Mouse (Mus musculus) activated CD4-positive, CD25-positive, alpha-beta regulatory T cell, adult 4 months (primary cell): ENCODE results near the gene Fam160b1. TPM values are rescaled to one million over a fixed set of nuclear protein-coding genes. Genes with fewer than 3 reads are reported as not detected.

Source experiments
- ATAC-seq: one replicate; pipeline ENCODE4 v1.8.0; 2017
- polyA plus RNA-seq, 2 experiments: library from polyadenylated mRNA; unstranded; fragments of 100-300 nt; shearing (Covaris generic); gene quantifications; one replicate each; pipeline ENCODE4 v1.2.1; 2017

The Fam160b1 gene
- polyA plus RNA-seq, 2 experiments from 2014 or later = 8.3 to 9.0 TPM

DNA sequence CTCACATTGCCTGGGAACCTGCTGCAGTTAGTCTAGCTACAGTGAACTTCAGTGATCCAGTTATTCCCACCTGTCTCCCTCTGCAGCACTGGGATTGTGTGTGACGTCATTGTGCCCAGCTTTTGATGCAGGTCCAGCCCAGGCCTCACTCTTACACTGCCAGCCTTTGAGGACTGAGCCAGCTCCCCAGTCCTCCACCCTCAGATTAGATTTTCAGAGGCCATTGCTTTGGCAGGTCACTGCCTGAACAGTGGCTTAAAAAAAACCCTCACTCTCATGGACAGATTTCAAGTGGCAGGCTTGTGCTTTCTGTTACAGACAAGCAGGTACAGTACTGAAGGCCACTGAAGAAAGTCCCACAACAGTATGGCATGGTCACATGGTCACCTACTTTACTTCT, 15.8 kb upstream of the Fam160b1 start:
- ATAC-seq = no peak

DNA sequence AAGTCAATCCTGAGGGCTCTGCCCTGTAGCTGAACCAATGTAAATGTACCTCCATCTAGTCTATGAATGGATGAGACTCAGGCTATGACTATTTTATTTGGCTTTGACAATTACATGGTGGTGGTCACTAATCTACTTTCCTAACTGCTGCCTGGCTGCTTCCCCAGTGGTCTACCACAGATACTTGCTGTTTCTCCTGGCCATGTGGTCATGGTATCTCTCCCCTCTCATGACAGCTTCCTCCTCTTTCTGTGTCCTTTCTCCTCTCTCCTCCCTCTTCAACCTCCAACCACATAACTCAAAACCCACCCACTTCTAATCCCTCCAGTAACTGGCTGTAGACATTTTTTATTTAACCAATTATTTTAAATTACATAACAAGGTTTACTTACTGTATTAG, 11.4 kb upstream of the Fam160b1 start:
- ATAC-seq = no peak

DNA sequence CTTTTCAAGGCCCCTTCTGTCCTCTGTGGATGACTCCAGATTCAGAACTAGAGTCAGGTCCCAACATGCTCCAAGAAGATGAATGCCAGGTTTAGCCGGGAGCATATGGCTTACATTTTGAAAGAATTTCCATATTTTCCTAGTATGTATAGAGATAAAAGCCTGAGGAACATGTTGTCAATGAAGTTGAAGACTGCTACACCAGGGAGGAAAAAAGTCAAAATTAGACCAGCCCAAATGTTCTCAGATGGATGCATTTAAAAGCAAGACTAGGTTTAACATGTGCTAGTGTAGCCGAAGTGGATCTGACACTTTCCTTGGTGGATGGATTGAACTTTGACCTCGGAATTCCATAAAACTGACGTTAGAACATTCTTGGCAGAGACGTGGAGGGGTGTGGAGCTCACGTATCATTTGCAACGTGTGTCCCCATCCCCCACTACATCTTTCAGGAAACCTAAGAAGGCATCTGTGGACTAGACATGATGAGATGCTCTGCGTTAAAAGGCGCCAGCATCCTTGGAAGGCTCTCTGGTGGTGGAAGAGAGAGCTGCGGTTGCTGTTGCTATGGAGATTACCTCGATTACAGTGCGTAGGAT, 8.0 kb upstream of the Fam160b1 start:
- no peak for ATAC-seq

DNA sequence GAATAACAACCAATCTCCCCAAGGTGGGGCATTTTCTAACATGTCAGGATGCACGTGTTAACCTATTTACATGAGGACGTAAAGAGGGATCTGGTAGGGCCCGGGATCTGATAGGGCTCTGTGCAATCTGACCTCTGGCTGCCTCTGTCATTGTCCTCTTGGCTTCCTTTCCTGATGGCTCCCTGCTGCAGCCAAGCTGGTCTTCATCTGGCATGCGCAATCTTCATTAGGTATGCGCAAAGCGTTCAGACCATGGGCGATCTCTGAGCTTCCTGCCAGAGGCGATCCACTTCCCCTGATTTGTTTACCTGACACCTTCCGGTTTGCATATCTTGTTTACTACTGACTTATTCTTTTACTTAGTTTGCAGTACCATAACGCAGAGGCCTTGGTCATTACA, 7.3 kb upstream of the Fam160b1 start:
- no peak for ATAC-seq

DNA sequence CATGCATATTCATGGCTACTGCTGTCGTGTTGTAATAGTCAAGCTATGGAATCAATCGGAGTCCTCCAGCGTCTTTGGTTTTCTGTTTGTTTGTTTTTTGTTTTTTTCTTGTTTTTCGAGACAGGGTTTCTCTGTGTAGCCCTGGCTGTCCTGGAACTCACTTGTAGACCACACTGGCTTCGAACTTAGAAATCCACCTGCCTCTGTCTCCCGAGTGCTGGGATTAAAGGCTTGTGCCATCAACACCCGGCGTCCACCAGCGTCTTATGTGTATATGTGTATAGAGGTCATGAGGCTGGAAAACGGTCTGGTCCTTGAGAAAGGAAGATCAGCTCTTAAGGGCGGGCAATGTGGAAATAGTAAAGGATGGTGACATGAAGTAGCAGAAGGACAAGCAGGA, 6.4 kb upstream of the Fam160b1 start:
- no peak for ATAC-seq

DNA sequence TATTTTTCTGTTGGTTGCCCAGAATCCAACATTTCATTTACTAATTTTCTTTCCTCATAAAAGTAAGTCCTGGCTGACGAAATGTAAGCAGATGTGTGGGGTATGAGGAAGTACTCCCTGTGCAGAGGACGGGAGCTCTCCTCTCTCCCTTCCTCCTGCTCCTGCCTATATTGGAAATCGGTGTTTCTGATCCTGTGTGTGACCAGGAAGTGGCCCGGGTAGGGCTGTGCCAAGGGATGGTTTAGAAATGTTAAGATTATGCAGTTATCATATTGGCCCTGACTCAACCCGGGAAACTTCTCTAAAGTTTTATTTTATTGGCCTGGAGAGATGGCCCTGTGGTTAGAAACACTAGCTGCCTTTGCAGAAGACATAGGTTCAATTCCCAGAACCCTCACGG, 5.8 kb upstream of the Fam160b1 start:
- ATAC-seq = no peak

DNA sequence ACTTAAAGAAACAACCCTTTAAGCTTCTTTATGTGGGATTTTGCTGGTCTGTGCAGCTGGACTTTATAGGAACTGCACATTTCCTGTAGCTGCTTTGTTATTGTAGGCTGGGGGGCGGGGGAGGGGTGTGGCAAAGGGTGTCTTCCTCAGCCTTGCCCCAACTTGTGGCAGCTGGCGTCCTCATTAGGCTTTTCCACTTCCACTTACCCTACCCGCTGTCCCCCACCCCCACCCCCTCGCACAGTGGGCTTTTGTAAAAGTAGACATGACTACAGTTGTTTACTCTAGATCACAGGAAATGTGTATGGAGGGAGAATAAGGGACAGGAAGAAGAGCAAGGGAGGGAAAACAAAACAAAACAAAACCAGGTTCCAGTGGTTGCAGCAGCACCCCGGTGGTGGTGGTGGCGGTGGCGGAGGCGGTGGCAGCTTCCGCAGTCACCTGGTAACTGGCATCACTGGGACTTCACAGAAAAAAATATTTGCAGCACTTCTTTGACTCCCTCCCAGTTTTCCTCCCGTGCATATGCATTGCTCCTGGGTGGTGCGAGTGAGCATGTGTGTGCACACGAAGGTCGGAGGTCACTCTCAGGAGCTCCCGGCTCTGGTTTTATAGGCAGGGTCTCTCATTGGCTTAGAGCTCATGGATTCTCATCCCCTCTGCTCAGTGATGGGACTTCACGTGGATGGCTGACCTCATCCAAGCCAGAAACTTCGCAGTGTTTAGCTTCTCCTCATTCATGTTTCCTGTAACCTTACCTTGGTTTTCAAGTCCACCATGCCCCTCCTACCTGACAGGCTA, 4.8 kb upstream of the Fam160b1 start:
- peak; percentile 58 for ATAC-seq

DNA sequence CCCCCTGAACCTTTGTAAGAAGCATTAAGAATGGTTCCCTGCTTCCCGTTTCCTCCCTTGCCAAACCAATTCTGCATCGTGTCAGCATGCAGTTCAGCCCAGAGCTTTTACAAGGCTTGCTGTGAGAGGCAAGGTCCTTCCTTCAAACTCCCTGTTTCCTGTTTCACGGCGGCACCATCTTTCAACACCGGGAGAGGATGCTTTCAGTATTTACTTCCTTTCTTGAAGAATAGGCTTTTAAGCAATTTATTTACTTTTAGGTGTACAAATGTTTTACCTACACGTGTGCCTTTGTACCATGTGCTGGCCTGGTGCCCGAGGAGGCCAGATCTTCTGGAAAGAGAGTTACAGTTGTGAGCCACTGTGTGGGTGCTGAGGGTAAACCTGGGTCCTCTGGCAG, 4.2 kb upstream of the Fam160b1 start:
- no peak for ATAC-seq

DNA sequence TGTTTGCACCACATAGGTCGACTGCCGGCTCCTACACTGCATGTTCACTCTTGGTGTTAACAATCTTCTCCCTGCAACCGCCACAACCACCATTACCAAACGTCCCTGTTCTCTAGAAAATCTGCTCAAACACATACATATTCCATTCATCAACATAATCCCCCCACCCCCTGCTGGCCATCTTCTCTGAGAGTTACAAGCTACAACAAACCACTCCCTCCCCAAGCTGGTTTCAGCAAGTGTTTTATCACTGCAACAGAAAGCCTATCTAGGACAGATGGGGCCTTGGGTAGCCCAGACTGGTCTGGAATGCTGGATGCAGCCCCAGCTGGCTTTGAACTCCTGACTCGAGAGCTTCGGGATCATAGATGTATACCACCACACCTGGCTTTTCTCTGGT, 3.2 kb upstream of the Fam160b1 start:
- ATAC-seq = no peak

DNA sequence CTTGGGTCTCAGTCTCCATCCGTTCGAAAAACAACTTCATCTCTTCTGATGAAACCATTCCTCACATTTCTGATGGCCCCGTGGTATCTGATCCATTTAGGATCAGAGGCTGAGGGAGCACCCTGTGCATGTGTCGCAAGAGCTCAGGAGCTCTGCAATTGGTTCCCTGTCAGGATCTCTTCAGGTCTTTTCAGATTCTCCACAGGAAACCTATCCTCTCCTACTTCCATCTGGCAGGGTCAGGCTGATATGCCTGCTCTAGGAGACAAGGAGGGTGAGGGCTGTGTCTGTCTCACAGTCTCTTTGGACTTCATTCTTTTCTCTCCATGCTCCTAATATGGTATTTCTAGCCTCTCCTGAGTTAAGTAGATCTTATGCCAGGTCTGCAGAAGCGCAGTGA, 2.7 kb upstream of the Fam160b1 start:
- no peak for ATAC-seq

DNA sequence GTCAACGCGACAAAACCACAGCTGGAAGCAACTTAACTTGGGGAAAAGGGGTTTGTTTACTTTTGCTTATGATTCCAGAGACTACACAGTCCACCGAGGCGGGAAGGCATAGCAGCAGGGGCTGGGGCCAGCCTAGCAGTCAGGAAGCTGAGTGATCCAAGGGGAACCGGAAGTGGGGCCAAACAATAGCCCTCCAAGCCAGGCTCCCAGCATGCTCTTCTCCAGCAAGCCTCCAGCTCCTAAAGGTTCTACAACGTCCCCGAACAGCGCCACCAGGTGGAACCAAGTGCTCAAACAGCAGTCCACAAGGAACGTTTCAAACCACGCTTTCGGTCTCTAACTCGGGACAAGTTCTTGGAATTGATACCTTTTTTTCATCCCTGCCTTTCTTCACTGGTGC, 2.2 kb upstream of the Fam160b1 start:
- ATAC-seq = peak; percentile 9

DNA sequence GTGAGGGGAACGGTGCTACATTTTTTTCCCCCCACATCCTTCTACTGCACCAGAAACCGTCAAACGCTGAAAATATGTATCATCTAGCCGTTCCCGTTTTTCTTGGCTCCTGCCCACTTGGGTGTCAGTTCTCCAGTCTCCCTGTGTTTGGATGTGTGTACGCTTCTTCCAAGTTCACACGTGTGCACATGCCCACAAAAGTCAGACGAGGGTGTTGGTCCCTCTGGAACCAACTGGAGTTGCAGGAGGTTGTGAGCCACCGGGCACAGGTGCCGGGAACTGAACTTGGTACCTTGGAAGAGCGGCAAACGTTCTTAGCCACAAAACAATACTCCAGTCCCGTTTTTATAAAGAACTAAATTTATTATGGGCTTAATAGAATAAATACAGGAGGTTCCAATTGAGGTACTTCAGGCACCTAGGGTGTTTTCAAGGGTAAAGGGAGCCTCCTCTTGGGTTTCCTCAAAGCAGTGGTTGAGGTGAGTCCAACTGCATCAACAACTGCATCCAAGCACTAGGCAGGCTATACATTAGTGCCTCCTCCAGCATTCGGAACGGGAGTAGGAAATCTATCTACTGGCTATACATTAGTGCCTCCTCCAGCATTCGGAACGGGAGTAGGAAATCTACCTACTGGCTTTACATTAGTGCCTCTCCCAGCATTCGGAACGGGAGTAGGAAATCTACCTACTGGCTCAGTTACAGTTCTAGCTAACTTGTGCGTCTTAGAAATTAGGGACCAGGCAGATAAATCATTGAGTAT, 1.5 kb upstream of the Fam160b1 start:
- no peak for ATAC-seq

DNA sequence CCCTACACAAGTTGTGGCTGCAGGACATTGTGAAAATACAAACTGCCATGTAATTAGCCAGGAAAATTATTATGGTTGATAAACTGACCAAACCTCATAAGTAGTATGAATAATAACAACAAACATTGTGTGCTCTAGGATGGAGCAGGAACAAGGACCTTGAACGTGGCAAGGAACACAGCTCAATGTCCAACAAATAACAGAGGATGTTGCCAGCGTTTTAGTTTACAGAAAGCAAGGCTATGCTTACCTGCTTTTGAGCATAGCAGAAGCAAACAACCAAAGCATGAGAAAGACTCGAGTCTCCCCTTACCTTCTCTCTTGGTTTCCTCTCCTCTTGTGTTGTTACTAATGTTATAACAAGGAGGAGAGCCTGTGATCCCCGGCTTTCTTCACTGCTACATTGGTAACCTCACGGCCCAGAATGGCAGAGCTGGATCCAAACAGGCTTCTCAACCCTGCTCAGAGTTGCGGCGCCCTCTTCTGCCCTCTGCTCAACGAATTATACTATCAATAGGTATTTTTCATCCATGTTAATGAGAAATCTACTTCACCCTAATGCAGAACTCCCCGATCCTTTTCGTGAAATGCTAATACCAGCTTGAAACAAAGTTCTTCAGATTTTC, 666 bp upstream of the Fam160b1 start:
- ATAC-seq = no peak

DNA sequence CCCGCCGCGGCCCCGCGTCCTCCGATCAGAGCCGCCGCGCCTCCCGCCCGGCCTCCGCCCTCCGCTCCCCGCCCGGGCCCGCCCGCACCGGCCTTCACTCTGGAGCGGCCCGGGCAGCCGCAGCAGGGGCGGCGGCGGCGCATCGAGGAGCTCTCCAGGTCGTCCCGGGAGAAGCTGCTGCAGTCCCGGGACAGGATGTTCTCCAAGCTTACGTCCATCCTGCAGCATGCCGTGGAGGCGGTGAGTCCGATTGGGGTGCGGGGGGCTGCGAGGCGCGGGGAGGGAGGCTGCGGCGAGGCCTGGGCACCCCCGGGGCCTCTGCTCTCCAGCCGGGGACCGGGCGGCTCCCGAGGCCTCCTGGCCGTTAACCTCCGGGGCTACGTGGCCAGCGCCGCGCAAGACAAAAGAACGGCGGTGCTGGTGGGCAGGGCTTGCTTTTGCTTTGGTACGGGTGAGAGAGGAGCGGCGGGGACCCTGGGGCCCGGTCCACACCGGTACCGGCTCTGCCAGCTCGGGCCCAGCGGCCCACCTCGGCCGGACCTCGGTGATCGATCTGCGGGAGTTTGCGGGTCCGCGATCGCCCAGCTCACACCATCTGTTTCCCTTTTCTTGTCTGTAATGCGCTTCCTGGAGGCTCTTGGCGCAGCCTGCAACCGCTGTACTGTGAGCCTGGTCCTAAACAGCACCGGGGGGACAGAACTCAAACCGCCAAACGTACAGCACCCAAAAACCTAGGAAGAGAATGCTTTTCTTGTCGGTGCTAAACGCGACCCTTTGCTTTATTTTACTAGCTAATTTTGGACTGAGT, 855 bp downstream of the Fam160b1 start:
- no peak for ATAC-seq

DNA sequence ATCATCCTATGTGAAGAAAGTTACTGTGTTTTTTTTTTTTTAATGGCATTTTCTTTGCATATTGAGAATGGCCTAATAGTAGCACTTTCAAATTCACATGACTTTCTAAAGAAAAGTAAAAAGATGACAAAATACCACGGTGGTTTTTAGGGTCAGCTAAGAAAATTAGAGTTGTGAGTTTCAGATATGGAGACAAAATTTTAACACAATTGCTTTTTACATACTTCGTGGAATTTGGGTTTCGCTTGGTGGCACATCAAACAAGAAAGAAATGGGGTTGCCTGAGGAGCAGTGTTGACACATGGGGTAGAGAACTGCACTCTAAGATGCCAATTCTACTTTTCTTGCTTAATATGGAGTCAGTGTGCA, 1.4 kb downstream of the Fam160b1 start:
- ATAC-seq = no peak

DNA sequence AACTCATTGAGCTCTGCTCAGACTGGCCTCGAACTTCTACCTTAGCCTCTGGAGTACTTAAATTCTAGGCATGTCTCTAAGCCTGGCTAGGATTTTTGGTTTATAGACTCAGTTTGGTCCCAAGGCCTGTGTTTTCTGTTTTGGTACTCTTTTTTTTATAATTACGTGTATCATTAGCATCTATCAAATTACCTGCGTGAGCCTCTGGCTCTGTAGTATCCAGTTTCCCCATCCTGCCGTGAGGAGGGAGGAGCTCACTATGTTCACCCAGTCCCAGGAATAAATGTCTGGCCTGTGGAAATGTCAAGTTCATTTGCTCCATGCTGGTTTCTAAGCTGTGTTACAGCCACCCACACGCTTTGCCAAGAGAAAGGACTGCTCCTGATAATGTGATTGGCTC, 2.1 kb downstream of the Fam160b1 start:
- ATAC-seq = no peak

DNA sequence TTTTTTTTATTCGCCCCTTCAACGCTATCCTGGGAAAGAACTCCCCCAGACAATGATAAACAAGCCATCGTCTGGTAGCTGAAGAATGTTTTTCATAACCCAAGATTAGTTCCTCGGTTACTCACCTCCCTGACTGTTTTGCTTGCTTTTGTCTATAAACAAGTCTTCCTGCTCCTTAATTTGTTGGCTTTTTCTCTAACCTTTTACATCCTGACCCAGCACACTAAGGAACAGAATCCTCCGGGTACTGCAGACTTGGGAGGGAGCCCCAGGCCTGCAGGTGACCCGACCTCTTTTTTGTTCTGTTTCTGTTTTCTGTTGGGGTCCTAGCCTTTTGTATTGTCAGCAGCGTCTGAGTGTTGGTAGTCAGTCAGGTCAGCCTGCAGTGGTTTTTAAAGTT, 2.6 kb downstream of the Fam160b1 start:
- no peak for ATAC-seq

DNA sequence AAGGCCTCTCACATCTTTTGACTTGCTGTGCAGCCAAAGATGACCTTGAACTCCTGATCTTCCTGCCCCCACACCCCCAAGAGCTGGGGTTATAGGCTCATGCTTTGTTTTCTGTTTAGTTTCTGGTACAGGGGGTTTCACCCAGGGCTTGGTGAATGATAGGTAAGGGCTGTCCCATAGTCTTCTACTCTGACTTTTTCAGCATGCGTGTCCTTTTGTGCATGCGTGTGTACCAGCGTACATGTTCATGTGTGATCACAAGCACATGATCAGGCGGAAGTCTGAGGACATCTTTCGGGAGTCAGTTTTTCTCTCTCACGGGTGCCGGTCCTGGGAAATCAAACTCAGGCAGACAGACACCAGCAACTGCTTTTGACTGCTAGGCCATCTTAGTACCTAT, 3.1 kb downstream of the Fam160b1 start:
- ATAC-seq = no peak

DNA sequence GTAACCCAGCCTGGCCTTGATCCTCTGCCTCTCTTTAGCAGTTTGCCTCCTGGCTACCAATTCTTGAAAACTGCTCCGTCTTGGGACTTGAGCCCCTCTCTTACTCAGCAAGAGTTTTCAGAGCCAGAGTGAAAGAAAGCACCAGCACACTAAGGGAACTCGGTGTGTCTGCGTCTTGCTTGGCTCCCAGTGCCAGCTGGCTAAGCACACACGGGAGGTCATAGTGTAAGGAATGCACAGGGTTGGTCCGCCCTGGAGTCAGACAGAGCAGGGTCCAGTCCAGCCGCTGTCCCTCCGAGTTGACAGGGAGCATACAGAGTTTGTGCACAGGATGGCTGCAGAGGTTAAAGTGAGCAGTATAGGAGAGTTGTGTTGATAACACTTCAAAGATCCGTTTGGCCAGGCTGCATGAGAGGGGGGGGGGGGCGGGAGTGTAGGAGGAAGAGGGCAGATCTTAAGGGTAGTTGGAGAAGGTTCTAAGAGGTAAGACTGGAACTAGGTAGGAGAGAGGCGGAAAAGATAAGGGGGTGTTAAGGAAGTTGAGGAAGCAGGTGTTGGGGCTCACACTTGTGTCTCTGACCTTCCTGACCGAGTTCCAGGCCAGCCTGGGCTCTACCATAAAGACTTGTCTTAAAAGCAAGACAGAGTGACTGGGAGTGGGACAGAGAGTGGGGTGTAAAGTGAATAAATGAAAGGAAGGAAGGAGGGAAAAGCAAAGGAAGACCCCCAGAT, 4.6 kb downstream of the Fam160b1 start:
- no peak for ATAC-seq

DNA sequence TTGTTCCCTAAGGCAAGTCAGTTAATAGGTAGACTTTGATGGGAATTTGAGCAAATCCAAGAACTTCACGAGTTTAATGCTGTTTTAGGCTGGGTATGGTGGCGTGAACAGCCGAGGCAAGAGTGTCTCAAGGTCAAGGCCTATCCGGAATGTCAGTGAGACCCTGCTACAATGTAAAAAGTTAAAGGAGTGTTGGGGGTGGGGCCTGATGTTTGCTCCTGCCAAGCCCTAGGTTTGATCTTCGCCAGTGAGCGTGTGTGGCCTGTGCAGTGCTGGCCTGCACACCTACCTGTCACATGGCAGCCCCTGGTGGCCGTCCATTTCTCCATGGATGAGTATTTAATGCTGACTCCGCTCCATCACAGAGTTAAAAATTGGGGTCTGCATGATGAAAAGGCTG, 5.5 kb downstream of the Fam160b1 start:
- no peak for ATAC-seq

DNA sequence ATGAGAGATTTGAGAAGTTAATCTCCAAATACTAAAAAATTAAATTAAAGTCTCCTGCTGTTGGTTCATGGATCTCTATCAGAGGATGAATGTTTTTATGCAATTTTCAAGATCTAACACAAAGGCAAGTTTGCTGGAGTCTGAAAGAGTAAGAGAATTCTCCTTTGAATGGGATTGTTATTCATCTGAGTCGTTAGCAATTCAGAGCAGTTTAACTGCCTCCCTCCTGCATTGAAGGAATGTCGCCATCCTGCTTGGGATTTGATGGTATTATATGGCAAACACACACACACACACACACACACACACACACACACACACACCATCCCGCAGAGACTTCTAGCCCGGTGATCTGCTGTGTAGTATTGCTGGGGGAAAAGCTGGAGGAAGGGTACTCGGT, 6.1 kb downstream of the Fam160b1 start:
- ATAC-seq = no peak

DNA sequence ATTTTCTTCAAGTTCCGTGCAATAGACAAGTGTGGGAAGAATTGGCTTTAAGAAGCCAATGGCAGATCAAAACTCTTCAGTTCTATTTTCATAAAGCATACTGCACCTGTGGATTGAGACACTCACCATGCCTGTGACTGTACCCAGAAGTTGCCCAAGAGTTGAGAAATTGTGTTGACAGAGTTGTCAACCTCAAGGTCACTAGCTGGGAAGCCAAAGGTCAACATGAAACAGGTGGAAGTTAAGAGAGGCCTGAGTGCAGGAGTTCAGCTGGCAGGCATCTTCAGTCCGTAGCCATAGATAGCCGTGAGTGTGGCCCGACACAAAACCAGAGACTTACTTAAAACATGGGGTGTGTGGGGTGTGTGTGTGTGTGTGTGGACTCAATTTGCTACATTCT, 6.7 kb downstream of the Fam160b1 start:
- ATAC-seq = no peak
